Mouse (Mus musculus) T-helper 17 cell (primary cell): ENCODE data around the gene Trim61.

Experiments used
- in situ Hi-C, 2 experiments: fragments of 300-600 bp; cut with MboI, MseI; formaldehyde crosslinking; loops; 1 replicate in 1 of 2; 2 replicates in 1 of 2; pipeline ENCODE4 v1.15.1; 2025; ENCODE audit warnings: high pct_unique_total_duplicates in 2 of 2

Trim61 gene

DNA sequence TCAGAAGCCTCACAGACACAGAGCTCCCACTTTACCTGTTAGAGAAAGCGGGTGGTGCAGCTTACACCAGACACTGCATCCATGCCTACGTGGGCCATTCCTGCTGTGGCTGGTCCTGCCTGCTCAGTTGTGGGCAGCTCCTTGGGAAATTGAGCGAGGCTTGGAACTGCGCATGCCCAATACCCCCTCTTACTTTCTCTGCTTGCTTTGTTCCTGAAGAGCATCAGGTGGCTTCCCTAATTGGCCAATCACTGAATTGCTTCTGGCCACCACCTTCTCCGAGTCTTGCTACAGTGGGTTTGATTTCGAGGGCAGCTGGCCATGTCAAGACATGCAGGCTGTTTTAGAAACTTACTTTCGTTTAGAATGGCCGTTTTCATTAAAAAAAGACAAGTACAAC, at the start of gene Trim61, which contains the start of gene Trim60:
TSS of gene Trim61 (minus strand) at position 101 of the 400 bp plus-strand sequence.
TSS of gene Trim60 (minus strand) at position 162 of the 400 bp plus-strand sequence.
- in situ Hi-C loops: loop anchor here in 1 of 2 experiments (25.0 kb wide), 1 partner anchor 1419 kb away; no protein-coding TSS in a partner anchor

DNA sequence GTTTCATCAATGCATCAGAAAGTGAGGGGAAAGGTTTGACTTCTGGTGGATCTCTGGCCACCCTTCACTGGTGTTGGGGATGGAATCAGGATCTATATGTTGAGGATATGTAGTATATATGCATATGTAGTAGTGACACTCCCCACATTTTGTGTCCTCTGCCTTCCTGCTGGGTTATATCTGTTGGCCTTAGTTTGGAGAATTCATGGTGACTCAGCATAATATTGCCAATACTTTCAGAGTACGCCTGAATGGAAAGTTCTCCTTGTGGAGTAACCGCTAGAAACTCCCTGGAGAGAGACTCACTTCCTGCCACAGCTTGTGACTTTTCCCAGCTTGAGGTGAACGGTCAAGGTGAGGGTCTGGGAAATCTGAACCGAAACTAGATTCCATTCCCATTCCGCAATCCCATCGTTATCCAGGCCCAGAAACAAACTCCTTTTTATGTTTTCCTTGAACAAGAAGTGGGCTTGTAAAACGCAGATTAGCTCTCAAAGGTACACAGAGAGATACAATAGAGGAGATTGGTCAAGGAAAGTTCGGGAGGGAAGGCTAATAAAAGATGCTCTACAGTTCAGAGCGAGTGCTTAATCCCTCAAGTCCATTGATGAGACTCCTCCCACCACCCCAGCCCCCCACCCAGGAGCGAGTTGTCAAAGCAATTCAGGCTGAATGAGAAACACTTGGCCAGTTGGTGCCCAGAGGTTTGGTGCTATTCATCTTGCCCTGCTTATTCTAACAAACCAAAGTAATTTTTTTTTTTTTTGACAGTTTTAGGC, 49.6 kb upstream of the Trim61 start:
- in situ Hi-C loops: loop anchor here in 1 of 2 experiments (10.0 kb wide), 1 partner anchor 1063 kb away; no protein-coding TSS in a partner anchor

DNA sequence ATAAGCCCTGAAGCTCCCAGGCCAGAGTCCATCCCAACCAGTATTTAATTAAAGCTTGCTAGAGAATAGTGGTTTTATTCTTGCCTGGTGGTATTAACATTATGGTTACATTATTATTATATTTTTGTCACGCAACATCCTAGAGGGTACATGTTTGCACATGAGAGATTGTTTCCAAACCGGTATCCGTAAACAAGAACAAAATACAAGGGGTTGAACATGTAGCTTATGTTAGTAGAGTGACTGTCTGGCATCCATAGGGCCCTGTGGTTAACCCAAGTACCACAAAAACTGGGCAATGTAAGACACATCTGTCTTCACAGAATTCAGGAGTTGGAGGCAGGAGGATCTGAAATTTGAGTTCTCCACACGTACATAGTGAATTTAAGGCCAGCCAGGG, 48.7 kb upstream of the Trim61 start:
- in situ Hi-C loops: loop anchor here in 1 of 2 experiments (10.0 kb wide), 1 partner anchor 1062 kb away; no protein-coding TSS in a partner anchor

DNA sequence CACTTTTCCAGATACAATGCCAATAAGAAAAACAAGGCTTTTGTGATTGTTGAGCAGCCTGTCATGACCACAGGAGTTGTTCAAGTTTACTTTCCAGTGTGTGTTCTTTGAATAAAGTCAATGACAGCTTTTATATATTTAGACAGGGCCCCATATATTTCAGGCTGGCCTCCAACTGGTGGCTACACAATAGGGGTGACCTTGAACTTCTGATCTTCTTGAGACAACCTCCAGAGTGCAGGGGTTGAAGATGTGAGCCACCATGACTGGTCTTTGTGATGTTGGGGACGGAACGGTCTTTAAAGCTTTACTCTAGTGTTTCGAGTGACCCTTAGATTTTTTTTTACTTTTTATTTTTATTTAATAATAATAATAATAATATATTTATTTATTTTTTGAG, 47.3 kb upstream of the Trim61 start:
- in situ Hi-C loops: loop anchor here in 1 of 2 experiments (10.0 kb wide), 1 partner anchor 1061 kb away; no protein-coding TSS in a partner anchor

DNA sequence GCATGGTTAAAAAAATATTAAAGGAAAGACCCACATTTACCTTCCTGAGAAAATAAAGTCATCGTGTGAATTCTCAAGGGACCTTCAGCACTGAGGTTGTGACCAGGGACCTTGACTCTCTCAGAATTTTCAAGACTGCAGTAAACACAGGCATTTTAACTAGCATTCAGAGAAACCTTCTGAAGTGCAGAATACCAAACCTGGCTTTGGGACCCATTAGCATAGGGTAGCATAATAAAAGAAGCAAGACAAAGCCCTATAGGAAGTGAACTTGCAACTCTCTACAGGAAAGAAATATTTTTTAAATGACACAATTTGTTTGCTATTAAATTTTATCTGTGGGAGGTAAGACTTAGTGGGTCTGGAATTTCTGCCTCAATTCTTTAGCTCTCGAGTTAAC, 45.7 kb upstream of the Trim61 start:
- in situ Hi-C loops: loop anchor here in 1 of 2 experiments (10.0 kb wide), 1 partner anchor 1059 kb away; no protein-coding TSS in a partner anchor

DNA sequence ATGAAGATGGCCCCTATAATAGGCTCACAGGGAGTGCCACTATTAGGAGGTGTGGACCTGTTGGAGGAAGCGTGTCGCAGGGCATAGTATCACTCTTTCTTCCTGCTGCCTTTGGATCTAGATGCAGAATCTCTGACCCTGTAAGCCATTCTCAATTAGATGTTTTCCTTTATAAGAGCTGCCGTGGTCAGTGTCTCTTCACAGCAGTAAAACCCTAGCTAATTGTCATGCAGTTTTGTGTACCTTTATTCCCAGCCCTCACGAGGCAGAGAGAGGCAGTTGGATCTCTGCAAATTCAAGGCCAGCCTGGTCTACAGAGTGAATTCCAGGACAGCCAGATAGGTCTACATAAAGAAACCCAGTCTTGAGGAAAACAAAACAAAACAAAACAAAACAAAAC, 43.9 kb upstream of the Trim61 start:
- in situ Hi-C loops: loop anchor here in 1 of 2 experiments (10.0 kb wide), 1 partner anchor 1057 kb away; no protein-coding TSS in a partner anchor

DNA sequence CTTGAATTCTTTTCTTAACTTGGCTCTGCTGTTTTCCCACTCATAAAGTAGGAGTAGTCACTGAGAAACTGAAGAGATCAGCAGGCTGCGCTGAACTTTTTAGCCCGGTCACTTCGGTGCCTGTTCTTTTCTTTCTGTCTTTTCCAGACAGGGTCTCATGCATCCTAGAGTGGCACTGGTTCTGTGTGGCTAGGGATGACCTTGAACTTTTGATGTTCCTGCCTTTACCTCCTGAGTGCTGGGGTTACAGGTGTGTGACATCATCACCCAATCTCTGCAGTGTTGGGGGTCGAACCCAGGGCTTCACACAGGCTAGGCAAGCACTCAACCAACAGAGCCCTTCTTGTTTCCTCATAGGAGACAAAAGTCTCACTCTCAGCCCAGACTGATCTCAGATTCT, 38.4 kb upstream of the Trim61 start:
- in situ Hi-C loops: no loop called here

DNA sequence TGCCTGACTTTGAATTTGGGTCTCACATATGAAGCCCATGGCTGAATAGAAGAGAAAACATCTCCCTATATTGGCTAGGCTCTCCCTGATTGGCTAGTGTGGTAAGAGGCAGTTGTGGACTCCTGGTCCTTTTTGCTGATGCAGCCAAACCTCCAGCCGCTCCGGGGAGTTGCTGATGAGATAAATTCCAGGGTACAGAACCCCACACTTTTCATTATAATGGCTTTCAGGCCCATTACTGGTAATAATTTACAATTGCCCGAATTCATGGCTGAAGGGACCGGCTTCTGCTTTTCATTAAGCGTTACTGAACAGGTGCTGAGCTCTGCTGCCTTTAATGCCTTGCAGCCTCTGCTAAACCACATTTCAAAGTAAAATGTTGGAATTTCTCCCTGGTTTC, 35.6 kb upstream of the Trim61 start:
- in situ Hi-C loops: no loop called here

DNA sequence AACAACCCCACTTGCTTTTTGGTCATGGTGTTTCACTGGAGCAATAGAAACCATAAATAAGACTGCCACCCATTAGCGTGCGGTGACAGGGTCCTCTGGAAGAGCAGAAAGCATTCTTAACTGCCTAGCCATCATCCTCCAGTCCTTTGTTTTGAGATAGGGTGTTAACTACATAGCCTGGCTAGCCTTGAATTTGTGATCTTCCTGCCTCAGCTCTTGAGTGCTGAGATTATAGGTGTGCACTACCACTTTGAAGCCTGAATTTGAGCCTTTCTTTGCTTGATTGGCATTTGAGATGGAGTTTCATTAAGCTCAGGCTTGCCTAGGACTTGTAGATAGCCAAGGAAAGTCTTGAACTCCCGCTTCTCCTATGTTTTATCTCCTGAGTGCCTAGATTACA, 35.2 kb upstream of the Trim61 start:
- in situ Hi-C loops: no loop called here

DNA sequence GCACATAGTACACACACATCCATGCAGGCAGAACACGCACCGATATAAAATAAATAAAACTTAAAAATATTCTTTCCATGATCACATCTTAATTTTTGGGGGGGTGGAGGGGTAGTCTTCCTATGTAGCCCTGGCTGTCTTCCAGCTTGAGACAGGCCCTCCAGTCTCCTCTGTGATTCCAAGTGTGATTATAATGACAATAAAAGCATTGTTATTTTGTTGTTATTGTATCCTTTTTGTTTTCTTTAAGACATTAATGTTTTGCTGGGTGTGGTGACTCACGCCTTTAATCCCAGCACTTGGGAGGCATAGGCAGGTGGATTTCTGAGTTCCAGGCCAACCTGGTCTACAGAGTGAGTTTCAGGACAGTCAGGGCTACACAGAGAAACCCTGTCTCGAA, 29.5 kb upstream of the Trim61 start:
- in situ Hi-C loops: no loop called here

DNA sequence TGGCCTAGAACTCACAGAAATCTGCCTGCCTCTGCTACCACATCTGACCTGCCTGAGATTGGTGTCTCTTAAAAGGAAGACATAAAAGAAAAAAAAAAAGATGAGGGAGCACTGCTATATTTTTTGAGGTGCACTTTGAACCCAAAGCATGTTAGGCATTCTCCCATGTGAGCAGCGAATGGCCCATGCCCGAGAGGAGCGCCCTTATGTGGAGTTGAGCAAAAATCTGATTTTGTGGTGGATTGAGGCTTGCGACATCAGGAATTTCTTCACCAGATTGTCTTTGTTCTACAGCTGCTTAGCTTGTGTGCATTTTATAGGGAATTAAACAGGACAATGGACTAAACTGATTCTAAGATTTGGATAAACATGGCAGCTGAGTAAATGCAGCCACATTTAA, 28.9 kb upstream of the Trim61 start:
- in situ Hi-C loops: no loop called here

DNA sequence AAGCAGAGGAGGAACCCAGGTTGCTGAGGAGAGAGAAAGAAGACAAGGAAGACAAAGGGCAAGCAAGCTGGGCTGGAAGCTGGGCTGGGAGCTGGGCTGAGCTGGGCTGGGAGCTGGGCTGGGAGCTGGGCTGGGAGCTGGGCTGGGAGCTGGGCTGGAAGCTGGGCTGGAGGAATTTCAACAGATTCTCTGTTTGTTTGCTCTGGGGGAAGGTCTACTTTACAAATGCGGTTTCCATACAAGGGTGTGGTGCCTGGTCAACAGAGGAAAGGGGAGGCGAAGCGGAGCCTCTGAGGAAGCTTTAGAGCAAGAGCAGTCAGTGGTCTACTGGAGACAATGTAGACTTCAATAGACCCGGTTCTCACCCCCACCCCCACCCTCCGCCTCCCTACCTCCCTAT, 28.2 kb upstream of the Trim61 start:
- in situ Hi-C loops: no loop called here

DNA sequence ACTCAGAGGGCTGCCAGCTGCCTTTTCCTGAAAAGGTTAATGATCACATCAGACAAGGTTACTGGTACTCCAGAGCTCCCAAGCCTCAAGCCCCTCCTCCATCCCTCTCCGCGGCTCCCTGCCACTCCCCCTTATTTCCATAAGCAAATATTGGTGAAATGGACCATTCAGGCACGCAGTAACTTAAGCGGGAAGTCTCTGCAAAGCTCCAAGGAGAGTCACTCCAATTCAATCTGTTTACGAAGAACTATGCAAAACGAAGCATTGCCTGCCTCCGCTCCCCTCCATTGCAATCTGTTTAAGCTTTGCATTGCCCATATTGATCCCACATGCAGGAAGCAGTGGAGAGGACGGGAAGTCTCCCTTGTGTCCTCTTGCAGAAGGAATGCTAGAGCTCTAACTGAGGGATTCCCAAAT, 18.8 kb upstream of the Trim61 start, which contains the start of gene Apela:
TSS of gene Apela (minus strand) at position 220 of the 417 bp plus-strand sequence.
- in situ Hi-C loops: no loop called here

DNA sequence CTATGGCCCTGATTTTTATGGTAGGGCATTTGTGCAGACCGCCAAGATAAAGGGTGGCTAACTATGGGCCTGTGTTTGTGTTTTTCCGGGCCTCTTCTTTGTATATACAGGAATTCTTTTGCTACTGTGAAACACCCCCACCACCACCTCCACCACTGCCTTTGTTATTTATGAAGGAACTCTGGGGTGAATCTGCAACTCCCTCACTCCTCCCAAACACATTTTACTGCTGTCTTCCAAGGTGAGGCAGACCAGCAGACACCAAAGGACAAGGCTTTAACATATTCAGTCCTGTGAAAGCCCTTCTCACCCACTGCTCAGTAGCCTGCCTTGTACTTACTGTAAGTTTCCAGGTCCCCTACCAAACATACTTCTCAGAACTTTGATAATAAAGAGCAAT, 15.8 kb upstream of the Trim61 start:
- in situ Hi-C loops: no loop called here

DNA sequence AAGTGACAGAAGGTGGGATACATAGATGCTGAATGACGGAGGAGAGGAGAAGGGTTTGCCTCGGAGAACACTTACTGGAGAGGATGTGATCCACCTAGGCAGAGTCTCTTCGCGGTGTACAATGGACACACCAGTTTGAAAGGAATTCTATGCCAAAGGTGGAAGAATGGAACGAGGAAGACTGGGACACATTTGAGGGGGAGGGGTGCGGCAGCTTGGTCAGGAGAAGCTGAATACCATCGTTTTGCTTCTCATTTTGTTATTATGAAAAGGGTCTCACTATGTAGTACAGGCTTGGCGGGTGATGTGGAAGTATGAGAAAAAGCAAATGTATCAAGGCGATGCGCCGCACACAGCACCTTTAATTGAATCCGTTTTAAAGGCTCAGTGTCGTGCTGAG, 14.7 kb upstream of the Trim61 start:
- in situ Hi-C loops: no loop called here

DNA sequence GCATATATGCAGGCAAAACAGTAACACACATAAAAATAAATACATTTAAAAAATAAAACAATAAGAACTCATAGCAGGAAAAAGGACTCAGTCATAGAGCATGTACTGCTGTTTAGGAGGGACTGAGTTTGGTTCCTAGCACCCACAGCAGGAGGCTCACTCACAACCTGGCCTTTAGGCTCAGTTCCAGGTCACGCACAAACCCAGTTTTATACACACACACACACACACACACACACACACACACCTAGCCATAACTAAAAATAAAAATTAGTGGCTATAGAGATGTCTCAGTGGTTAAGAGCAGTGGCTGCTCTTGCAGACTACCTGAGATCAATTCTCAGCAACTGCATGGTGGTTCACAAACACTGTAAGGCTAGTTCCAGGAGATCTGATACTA, 13.8 kb upstream of the Trim61 start:
- in situ Hi-C loops: no loop called here

DNA sequence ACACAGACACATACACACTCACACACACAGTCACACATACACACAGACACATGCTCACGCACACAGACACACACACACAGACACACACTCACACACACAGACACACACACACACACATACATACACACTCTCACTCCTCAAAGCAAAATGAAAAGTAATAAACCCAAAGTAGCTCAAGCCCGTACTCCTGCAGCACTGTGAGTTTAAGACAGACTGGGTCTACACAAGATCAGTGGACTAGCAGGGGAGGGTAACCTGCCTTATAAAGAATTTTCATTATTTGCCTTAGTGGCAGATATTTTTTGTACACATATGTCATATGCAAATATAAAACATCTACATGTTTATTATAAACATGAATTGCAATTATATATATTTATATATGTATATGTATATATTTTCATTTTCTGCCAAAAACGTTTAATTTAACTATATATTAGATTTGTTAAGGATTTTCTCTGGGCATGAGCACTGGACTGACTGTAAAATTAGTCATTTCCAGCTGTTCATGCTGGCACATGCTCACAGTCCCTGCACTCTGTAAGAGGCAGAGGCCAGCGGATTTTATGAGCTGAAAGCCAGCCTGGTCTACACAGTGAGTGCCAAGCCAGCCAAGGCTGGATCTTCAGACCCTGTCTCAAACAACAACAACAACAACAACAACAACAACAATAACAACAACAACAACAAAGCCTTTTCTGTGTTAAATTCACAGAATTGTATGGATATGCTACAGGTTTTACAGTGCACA, 12.6 kb upstream of the Trim61 start:
- in situ Hi-C loops: no loop called here

DNA sequence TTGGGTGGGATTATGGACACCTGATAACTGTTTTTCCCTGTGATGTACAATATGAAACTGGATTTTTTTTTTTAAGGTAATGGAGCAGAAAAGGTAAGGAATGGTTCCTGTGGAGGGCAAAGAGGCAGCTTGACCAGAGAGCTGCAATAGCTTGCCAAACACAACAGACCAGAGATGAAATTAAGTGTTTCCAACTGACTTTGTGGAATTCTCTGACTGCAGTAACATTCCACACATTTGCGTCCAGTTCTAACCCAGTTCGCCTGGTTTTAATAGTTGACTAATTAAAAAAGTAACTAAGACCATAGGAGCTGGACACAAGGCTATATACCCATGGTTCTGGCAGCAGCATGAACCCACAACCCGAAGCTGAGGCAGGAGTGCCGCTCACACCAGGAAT, 11.5 kb upstream of the Trim61 start:
- in situ Hi-C loops: no loop called here

DNA sequence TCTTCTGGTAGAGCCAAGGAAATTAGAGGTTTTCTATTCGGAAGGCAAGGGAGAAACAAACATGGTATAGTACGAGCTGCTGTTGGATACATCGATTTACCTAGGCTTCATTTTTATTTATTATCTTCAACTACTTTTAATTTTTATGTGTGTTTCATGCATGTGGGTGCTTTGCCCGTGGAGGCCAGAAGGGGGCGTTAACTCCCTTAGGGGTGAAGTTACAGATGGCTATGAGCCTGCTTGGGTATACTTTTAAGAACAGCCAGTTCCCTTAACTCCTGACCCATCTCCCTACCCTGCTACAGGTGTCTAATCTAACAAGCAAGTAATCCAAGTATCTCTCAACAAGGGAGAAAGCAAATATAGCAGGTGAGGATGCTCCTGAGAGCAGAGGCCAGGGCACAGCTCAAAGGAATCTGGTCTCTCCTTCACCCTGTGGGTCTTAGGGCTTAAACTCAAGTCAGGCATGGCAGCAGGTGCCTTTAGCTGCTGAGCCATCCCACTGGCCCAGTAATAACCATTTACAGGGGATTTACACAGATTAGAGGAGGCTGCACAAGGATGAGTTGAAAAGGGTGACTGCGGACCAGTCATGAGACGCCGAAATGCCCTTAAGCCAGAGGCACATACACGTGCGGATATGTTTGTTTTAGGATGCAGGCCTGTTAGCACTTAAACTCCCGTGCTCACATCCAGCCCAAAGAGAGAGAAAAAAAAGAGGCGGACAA, 10.8 kb upstream of the Trim61 start:
- in situ Hi-C loops: no loop called here

DNA sequence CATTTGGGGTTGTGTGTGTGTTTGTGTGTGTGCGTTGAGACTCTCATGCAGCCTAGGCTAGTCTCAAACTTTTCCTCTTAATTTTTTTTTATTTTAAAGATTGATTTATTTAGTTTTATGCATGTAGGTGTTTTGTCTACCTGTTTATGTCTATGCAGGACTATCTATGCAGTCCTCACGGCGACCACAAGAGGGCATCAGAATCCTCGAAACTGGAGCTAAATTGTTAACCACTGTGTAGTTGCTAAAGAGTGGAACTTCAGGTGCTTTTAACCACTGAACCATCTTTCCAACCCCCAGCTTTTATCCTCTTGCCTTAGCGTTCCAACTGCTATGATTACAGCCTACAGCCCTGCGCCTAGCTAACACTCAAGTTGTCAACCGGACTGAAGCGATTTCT, 4.2 kb upstream of the Trim61 start:
- in situ Hi-C loops: loop anchor here in 1 of 2 experiments (25.0 kb wide), 1 partner anchor 1415 kb away; no protein-coding TSS in a partner anchor

DNA sequence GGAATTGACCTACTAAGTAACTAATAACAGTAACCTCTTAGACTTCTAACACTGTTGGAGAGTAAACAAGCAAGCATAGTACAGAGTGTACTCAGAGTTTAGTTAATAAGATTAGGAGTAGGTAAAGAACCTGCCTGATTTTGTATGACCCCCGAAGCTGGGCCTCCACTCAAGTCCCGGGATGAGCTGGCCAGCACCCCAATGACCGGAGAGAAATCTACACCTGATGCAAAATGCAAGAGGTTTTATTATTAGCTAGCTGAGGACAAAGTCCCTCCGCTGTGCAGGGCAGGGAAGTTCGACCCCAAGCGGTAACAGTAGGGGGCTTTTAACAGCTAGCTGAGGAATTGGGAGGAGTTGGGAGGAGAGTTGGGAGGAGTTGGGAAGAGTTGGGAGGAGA, 10.7 kb downstream of the Trim61 start:
- in situ Hi-C loops: loop anchor here in 1 of 2 experiments (25.0 kb wide), 1 partner anchor 1430 kb away; no protein-coding TSS in a partner anchor
